27 mouse cellular contexts compared by ENCODE assay signal in the genomic region with DNA sequence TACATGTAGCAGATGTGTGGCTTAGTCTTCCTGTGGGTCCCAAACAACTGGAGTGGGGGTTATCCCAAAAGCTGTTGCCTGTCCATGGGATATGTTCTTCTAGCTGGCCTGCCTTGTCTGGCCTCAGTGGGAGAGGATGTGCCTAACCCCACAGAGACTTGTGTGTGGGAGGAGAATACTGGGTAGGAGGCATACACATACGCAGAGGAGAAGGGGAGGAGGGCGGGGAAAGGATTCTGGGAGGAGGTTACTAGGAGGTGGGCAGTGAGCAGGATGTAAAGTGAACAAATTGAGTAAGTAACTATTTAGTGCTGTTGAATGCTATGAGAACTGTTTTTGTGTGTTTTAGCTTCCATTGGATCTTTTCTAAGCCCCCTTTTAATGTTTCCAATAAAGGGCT. TPM values are rescaled to one million over a fixed set of nuclear protein-coding genes. Genes with fewer than 3 reads are reported as not detected.
A peak's percentile ranks its signal among the peaks of the same experiment; 100 is the strongest.
DNase-seq lines count a peak whose midpoint lies in the region; ATAC-seq and TF ChIP-seq lines count a peak whose summit lies in the region.
"Had no signal": no experiment of that assay in that cellular context is flagged by ENCODE, and none has a peak within 500 bp of the region (broad histone marks: within the 10 kb centered on the region; RNA-seq: fewer than 3 reads in every experiment).

No protein-coding gene starts in this region.

- in situ Hi-C loops in ES-E14 (cut with MboI; ENCODE audit: low sequenced_read_pairs in 2 of 2, unreplicated experiment in 2 of 2), result no loop called here

- H3K9ac ChIP-seq in ES-E14 (ENCODE audit: insufficient read depth, low read depth, low read length, poor library complexity, severe bottlenecking), result no peak overlapping the region
- H3K9ac ChIP-seq in MEL (ENCODE audit: control insufficient read depth, low read depth, low read length, poor library complexity, severe bottlenecking), result peak overlapping the region; percentile 61
- H3K9ac ChIP-seq in midbrain, postnatal 0 days (replicated peaks; ENCODE audit: low read length, poor library complexity, severe bottlenecking), result no peak overlapping the region

- TF ChIP-seq RAD21 in MEL (IDR thresholded peaks at IDR 0.05; ENCODE audit: low read depth, low read length), result no peak

- no peaks in the 10 kb centered on the region for H3K36me3 ChIP-seq in ES-E14 (ENCODE audit: control insufficient read depth, insufficient read depth, low read length, poor library complexity, severe bottlenecking)
- H3K36me3 ChIP-seq in MEL (ENCODE audit: control insufficient read depth in 1 of 2, insufficient read depth in 2 of 2, low read length in 2 of 2), result peaks cover 0 to 50% of the 10 kb centered on the region in 2 experiments; a peak in 2 of 4 replicates
- H3K36me3 ChIP-seq in midbrain, postnatal 0 days (ENCODE audit: insufficient read depth, low read length), result no peaks in the 10 kb centered on the region
- H3K36me3 ChIP-seq: G1E had no signal

- peak in 1 of 2 experiments; percentile 60; a peak in 3 of 4 replicates for TF ChIP-seq POLR2A in MEL (IDR thresholded peaks at IDR 0.05; ENCODE audit: control insufficient read depth in 1 of 2, insufficient read depth in 1 of 2, low read depth in 1 of 2, low read length in 2 of 2, poor library complexity in 1 of 2)

- WGBS in midbrain, postnatal 0 days, result 89% methylated on average over 2 of the region's 2 CpGs

- no peak for TF ChIP-seq EP300 in MEL (IDR thresholded peaks at IDR 0.05; ENCODE audit: low read depth in 1 of 2, low read length in 2 of 2)

- ATAC-seq in midbrain, postnatal 0 days (ENCODE audit: low FRiP score), result no peak
- ATAC-seq: activated CD4-positive, CD25-positive, alpha-beta regulatory T cell, adult 4 months; CD4-positive, CD25-positive, alpha-beta regulatory T cell, adult 4 months; Patski had no signal

- H3K27ac ChIP-seq in ES-E14 (ENCODE audit: insufficient read depth, low read depth, low read length, poor library complexity, severe bottlenecking) (no peak overlapping the region), MEL (ENCODE audit: control insufficient read depth, low read depth, low read length) (peak overlapping the region; percentile 100)
- H3K27ac ChIP-seq in midbrain, postnatal 0 days (ENCODE audit: low read depth, low read length), result no peak overlapping the region

- H3K4me3 ChIP-seq in ES-E14 (ENCODE audit: insufficient read depth in 1 of 2, low read depth in 1 of 2, low read length in 2 of 2, poor library complexity in 1 of 2, severe bottlenecking in 1 of 2), result no peak overlapping the region
- H3K4me3 ChIP-seq in MEL (ENCODE audit: control insufficient read depth in 1 of 2, insufficient read depth in 1 of 2, low read depth in 2 of 2, low read length in 2 of 2), result peak overlapping the region; percentile 24 to 35; a peak in 3 of 4 replicates
- H3K4me3 ChIP-seq in midbrain, postnatal 0 days (ENCODE audit: low read depth, low read length), result no peak overlapping the region

- H3K4me1 ChIP-seq in ES-E14 (ENCODE audit: control insufficient read depth in 2 of 2, insufficient read depth in 2 of 2, low read length in 2 of 2, poor library complexity in 1 of 2), result no peaks in the 10 kb centered on the region
- H3K4me1 ChIP-seq in MEL (ENCODE audit: control insufficient read depth in 1 of 2, insufficient read depth in 2 of 2, low read length in 2 of 2), result peaks cover 10 to 63% of the 10 kb centered on the region in 2 experiments
- H3K4me1 ChIP-seq in midbrain, postnatal 0 days (ENCODE audit: insufficient read depth, low read length), result no peaks in the 10 kb centered on the region

- no peak overlapping the region for H3K4me2 ChIP-seq in midbrain, postnatal 0 days (ENCODE audit: low read depth, low read length, poor library complexity, severe bottlenecking)

- H3K9me3 ChIP-seq in ES-E14 (ENCODE audit: control insufficient read depth, insufficient read depth, low read depth, low read length) (no peaks in the 10 kb centered on the region), MEL (replicated peaks; ENCODE audit: insufficient read depth, low read length) (no peaks in the 10 kb centered on the region)
- no peaks in the 10 kb centered on the region for H3K9me3 ChIP-seq in midbrain, postnatal 0 days (ENCODE audit: low read length)

- H3K27me3 ChIP-seq in MEL (ENCODE audit: control insufficient read depth in 1 of 2, insufficient read depth in 2 of 2, low read length in 2 of 2), result no peaks in the 10 kb centered on the region
- H3K27me3 ChIP-seq in midbrain, postnatal 0 days (ENCODE audit: insufficient read depth, low read length), result no peaks in the 10 kb centered on the region

- no peak for TF ChIP-seq CTCF in MEL (IDR thresholded peaks at IDR 0.05 in 2 of 3, conservative IDR thresholded peaks at IDR 0.05 in 1 of 3; ENCODE audit: control insufficient read depth in 1 of 3, insufficient read depth in 1 of 3, low read depth in 2 of 3, low read length in 3 of 3, poor library complexity in 1 of 3, severe bottlenecking in 1 of 3)
- no peak for TF ChIP-seq CTCF in midbrain, postnatal 0 days (IDR thresholded peaks at IDR 0.05)

- DNase-seq in ES-E14 (ENCODE audit: low read depth, low spot score), result no peak
- DNase-seq in MEL (ENCODE audit: low read depth, low spot score), result peak; percentile 90
- peak; percentile 90 for DNase-seq in MEL-GATA-1-ER (ENCODE audit: extremely low read depth, low read depth)
- no peak for DNase-seq in midbrain, postnatal 0 days (ENCODE audit: low spot score)
- DNase-seq in spleen, postnatal 4 days (ENCODE audit: low spot score in 2 of 2), result no peak
- no peak for DNase-seq in B cell, adult 2 months
- DNase-seq: adrenal gland, adult 2 months; adrenal gland, adult 8-10 months; adrenal gland, postnatal 10 days; adrenal gland, postnatal 14 days; adrenal gland, postnatal 25 days; adrenal gland, postnatal 36 days; cerebellum, adult 11 months; cerebellum, adult 11-12 months; cerebellum, adult 18-20 months; cerebellum, adult 2 months; cerebellum, adult 8-10 months; cerebellum, adult 9-10 months; cerebellum, adult 9-11 months had no signal

- H3K79me2 ChIP-seq in MEL (ENCODE audit: control insufficient read depth, insufficient read depth, low read length, poor library complexity), result peaks cover 3% of the 10 kb centered on the region; the same call in 1 of the 2 replicates

TF ChIP-seq in ES-E14, 5 proteins besides CTCF, POLR2A, EP300 and RAD21:
- TF ChIP-seq CHD2 (IDR thresholded peaks at IDR 0.05; ENCODE audit: low read depth, low read length), result no peak
- 0 out of 2 replicates have a peak, but pooled peaks have one; percentile 25 for TF ChIP-seq ZNF384 (IDR thresholded peaks at IDR 0.05; ENCODE audit: low read depth, low read length)
- no peak for TF ChIP-seq HCFC1 (IDR thresholded peaks at IDR 0.05; ENCODE audit: borderline replicate concordance, insufficient read depth, low read length)
- TF ChIP-seq ZC3H11A (IDR thresholded peaks at IDR 0.05; ENCODE audit: borderline replicate concordance, low read depth, low read length), result no peak
- TF ChIP-seq MAFK (IDR thresholded peaks at IDR 0.05; ENCODE audit: insufficient read depth, low read depth, low read length), result no peak

TF ChIP-seq in MEL, 35 proteins besides CTCF, POLR2A, EP300 and RAD21:
- TF ChIP-seq ZNF384 (IDR thresholded peaks at IDR 0.05; ENCODE audit: low read depth, low read length) (peak; percentile 84), NELFE (IDR thresholded peaks at IDR 0.05; ENCODE audit: low read depth, low read length) (0 out of 2 replicates have a peak, but pooled peaks have one; percentile 22), SMC3 (IDR thresholded peaks at IDR 0.05; ENCODE audit: low read depth, low read length) (no peak), TBP (IDR thresholded peaks at IDR 0.05; ENCODE audit: low read depth, low read length) (peak; percentile 61), POLR2AphosphoS2 (IDR thresholded peaks at IDR 0.05; ENCODE audit: low read length) (0 out of 2 replicates have a peak, but pooled peaks have one; percentile 26)

RNA-seq across cellular contexts. Expression of a gene that starts 23.8 kb away (rescaled TPM):
- total RNA-seq in ES-E14 (2012; rRNA removed) (not detected in 2 replicates), MEL (2012; rRNA removed) (not detected in 2 replicates)
- polyA plus RNA-seq in MEL (2012; ENCODE audit: insufficient read depth in 1 of 2, insufficient read length in 2 of 2, low read depth in 1 of 2, low replicate concordance in 2 of 2, missing spikeins in 1 of 2), result not detected
- total RNA-seq in midbrain, postnatal 0 days (2014; rRNA removed), result not detected in 2 replicates
- not detected in 2 replicates for polyA plus RNA-seq in midbrain, postnatal 0 days (2015; fragmentation: Nextera tagmentation; extraction: Ambion mirVana)
- total RNA-seq: adrenal gland, adult 18-20 months; adrenal gland, adult 2 months; adrenal gland, adult 8-10 months; adrenal gland, postnatal 10 days; adrenal gland, postnatal 14 days; adrenal gland, postnatal 25 days; adrenal gland, postnatal 36 days; adrenal gland, postnatal 4 days; CH12.LX had no signal
- polyA plus RNA-seq: activated CD4-positive, CD25-positive, alpha-beta regulatory T cell, adult 4 months; adrenal gland, adult 2 months; brain, embryonic 14.5 days; CD4-positive, CD25-positive, alpha-beta regulatory T cell, adult 4 months; cerebellum, adult 2 months; G1E; Patski had no signal

Comparison
In these comparisons a context has a peak if more than half of its experiments do, and no peak if none do; other contexts are left out.
1. DNase-seq: peak in MEL (single experiment) and MEL-GATA-1-ER (single experiment); none in ES-E14 (single experiment), midbrain, postnatal 0 days (single experiment), spleen, postnatal 4 days (0 of 2) and B cell, adult 2 months (0 of 2).
2. H3K4me3 ChIP-seq: peak in MEL (2 of 2); none in ES-E14 (0 of 2) and midbrain, postnatal 0 days (single experiment).